Mouse (Mus musculus): Measurements from ENCODE around the gene Oma1. TPM values are rescaled to one million over a fixed set of nuclear protein-coding genes. Genes with fewer than 3 reads are reported as not detected.

Oma1 gene
- 20.3 and 20.7 TPM in 2 replicates for polyA plus RNA-seq (2015; fragmentation: Nextera tagmentation; extraction: Ambion mirVana)

DNA sequence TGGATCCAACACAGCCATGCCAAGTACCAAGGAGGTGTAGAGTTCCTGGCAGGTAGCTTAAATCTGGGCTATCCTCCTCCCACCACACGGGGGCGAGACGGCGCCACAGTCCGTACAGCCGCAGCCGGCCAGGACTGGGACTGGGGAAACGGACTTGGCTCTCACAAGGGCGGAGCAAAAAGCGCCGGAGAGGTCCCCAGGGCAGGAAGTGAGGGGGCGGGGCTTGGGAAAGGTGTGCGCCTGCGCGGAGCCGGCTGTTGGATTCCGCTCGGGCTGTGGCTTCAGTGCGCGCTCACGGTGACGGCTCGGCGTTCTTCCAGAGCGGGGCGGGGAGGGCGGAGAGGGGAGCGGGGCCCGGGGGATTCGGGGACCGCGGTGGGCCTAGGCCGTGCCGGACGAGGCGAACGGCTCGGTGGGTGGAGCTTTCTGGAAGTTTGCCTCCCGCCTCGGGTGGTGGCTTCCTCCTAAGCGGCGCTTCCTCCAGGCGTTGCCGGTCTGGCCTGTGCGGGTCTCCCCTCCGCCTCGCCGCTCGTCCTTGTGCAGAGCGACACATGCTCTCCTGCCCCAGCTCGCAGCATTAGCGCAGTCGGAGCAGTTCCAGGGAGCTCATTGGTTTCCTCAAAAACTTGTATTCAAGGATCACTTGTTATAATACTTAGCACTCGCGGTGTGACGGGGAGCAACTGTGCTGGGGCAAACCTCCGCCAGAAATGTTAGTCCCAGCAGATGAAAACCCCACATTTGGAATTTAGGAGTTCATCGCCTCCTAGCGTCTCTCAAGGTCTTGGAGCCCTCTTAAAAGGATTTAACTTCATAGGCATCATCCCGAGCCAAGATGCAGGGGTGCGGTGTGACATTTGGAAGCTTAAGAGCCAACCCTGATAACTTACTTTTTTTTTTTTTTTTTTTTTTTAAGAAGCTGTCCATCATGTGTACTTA is at the start of gene Oma1:
Gene Oma1, plus strand, starts transcription at position 226 of the 939 bp plus-strand sequence.
- Histone ChIP-seq H3K9ac (replicated peaks; ENCODE audit: low read depth) (peak within 1 kb of the TSS; percentile 59), H3K4me2 (replicated peaks; ENCODE audit: low read depth, low read length) (peak within 1 kb of the TSS; percentile 57), H3K27me3 (replicated peaks; ENCODE audit: insufficient read depth, low read length) (no peaks in the 10 kb centered on the region), H3K9me3 (ENCODE audit: low read length) (no peaks in the 10 kb centered on the region), H3K36me3 (ENCODE audit: insufficient read depth, low read length) (no peaks in the 10 kb centered on the region), H3K4me1 (ENCODE audit: insufficient read depth, low read depth, low read length) (no peaks in the 10 kb centered on the region), H3K4me3 (ENCODE audit: low read depth, low read length) (peak within 1 kb of the TSS; percentile 58), H3K27ac (ENCODE audit: low read length) (peak within 1 kb of the TSS; percentile 98)
- no peak for TF ChIP-seq EP300 (IDR thresholded peaks at IDR 0.05)
- peak; percentile 97 for TF ChIP-seq CTCF (IDR thresholded peaks at IDR 0.05)
- DNase-seq (ENCODE audit: low spot score): peak; percentile 99
- ATAC-seq: peak; percentile 98
- WGBS: under 1% methylated on average over 48 of the region's 61 CpGs

DNA sequence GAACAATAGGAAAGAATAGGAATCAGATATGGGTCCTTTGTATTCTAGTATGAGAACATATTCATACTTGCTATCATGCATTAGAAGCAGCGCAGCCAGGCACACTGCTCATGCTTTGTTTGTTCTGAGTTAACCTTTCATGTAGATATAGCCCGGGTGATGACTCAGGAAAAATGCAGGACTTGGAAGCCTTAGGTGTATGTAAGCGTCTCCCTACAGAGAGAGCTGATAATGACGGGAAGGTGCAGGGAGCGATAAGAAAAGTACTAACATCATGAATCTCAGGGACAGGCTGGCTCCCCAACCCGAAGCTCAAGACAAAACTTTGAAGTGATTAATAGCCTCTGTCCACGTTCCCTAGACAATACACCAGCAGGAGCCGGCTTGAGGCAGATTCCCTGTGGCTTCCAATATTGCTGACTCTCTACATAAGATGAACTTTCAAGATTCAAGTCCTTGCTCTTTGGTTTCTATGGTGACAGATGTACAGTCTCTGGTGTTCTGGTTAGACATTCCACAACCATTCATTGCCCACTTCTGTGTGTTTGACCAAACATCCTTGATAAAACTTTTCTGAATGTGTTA is 49.7 kb upstream of the Oma1 start:
- ATAC-seq: no peak
- Histone ChIP-seq H3K36me3 (ENCODE audit: insufficient read depth, low read length) (no peaks in the 10 kb centered on the region), H3K9me3 (ENCODE audit: low read length) (no peaks in the 10 kb centered on the region), H3K4me2 (replicated peaks; ENCODE audit: low read depth, low read length) (no peak overlapping the region), H3K9ac (replicated peaks; ENCODE audit: low read depth) (no peak overlapping the region), H3K27me3 (replicated peaks; ENCODE audit: insufficient read depth, low read length) (no peaks in the 10 kb centered on the region), H3K4me1 (ENCODE audit: insufficient read depth, low read depth, low read length) (no peaks in the 10 kb centered on the region), H3K27ac (ENCODE audit: low read length) (no peak overlapping the region), H3K4me3 (ENCODE audit: low read depth, low read length) (no peak overlapping the region)
- no peak for TF ChIP-seq CTCF (IDR thresholded peaks at IDR 0.05)
- TF ChIP-seq EP300 (IDR thresholded peaks at IDR 0.05): no peak
- peak; percentile 4 for DNase-seq (ENCODE audit: low spot score)
- WGBS: 12% methylated on average over 8 of the region's 8 CpGs

DNA sequence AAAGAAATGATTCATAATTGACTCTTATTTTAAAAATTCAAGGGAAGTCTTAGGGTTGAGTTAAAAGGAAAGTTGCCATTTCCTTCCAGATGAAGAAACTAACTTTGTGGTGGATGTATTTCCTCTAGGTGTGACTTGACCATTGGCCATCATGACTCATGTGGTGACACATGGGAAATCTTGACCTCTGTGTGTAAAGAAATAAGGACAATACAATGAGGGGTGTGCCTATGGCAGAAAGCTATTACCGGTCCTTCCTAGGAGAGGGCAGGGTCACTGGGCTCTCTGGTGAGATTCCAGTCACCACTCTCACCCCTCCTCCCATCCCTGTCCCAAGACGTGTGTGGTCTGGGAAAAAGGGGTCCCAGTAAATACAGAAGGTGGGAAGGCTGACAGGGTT is 48.4 kb upstream of the Oma1 start:
- no peaks in the 10 kb centered on the region for H3K36me3 ChIP-seq (ENCODE audit: insufficient read depth, low read length)
- H3K9me3 ChIP-seq (ENCODE audit: low read length): no peaks in the 10 kb centered on the region
- TF ChIP-seq EP300 (IDR thresholded peaks at IDR 0.05): peak; percentile 17; the same call in 1 of the 2 replicates
- TF ChIP-seq CTCF (IDR thresholded peaks at IDR 0.05): no peak
- H3K4me2 ChIP-seq (replicated peaks; ENCODE audit: low read depth, low read length): no peak overlapping the region
- H3K27ac ChIP-seq (ENCODE audit: low read length): no peak overlapping the region
- H3K9ac ChIP-seq (replicated peaks; ENCODE audit: low read depth): no peak overlapping the region
- no peaks in the 10 kb centered on the region for H3K4me1 ChIP-seq (ENCODE audit: insufficient read depth, low read depth, low read length)
- H3K4me3 ChIP-seq (ENCODE audit: low read depth, low read length): no peak overlapping the region
- no peaks in the 10 kb centered on the region for H3K27me3 ChIP-seq (replicated peaks; ENCODE audit: insufficient read depth, low read length)
- peak; percentile 38 for DNase-seq (ENCODE audit: low spot score)
- peak; percentile 63 for ATAC-seq
- WGBS: 39% methylated on average over 2 of the region's 2 CpGs

DNA sequence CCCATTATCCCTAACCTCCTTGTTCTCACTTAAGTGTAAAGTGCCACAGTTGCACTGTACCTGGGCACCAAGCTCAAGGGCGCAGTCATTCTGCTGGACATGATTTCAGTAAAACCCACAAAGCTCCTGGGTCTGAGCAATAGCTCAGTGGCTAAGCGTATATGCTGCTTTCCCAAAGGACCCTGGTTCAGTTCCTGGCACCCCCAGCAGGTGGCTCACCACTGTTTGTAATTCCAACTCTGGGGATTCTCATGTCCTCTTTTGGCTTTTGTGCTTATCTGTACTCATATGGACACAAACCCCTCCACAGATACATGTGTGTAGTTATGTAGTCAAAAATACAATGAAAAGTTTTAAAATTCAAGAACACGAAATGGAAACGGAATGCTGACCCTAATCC is 44.3 kb upstream of the Oma1 start:
- no peaks in the 10 kb centered on the region for H3K36me3 ChIP-seq (ENCODE audit: insufficient read depth, low read length)
- no peaks in the 10 kb centered on the region for H3K9me3 ChIP-seq (ENCODE audit: low read length)
- H3K9ac ChIP-seq (replicated peaks; ENCODE audit: low read depth): no peak overlapping the region
- 86% methylated on average over 4 of the region's 4 CpGs for WGBS
- DNase-seq (ENCODE audit: low spot score) (no peak), ATAC-seq (no peak)
- no peak overlapping the region for H3K27ac ChIP-seq (ENCODE audit: low read length)
- no peak overlapping the region for H3K4me2 ChIP-seq (replicated peaks; ENCODE audit: low read depth, low read length)
- H3K4me3 ChIP-seq (ENCODE audit: low read depth, low read length): no peak overlapping the region
- no peaks in the 10 kb centered on the region for H3K4me1 ChIP-seq (ENCODE audit: insufficient read depth, low read depth, low read length)
- TF ChIP-seq CTCF (IDR thresholded peaks at IDR 0.05): peak; percentile 32
- no peak for TF ChIP-seq EP300 (IDR thresholded peaks at IDR 0.05)
- no peaks in the 10 kb centered on the region for H3K27me3 ChIP-seq (replicated peaks; ENCODE audit: insufficient read depth, low read length)

DNA sequence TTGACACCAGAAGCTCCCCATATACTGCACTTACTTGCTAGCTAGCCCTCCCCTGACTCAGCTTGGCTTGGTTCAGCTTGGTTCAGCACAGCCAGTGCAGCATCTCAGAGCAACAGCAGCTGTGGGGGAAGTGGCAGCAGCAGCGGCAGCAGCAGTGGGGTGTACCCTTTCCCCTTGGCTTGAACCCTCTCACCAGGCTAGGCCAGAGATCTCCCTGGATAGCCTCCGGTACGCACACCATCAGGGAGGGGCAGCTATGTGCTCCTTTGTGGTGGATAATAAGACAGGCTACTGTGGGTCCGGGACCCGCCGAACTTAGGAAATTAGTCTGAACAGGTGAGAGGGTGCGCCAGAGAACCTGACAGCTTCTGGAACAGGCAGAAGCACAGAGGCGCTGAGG is 40.6 kb upstream of the Oma1 start:
- 73% methylated on average over 7 of the region's 8 CpGs for WGBS
- H3K9ac ChIP-seq (replicated peaks; ENCODE audit: low read depth): no peak overlapping the region
- ATAC-seq (no peak), DNase-seq (ENCODE audit: low spot score) (no peak)
- H3K4me2 ChIP-seq (replicated peaks; ENCODE audit: low read depth, low read length): no peak overlapping the region
- H3K4me3 ChIP-seq (ENCODE audit: low read depth, low read length): no peak overlapping the region
- H3K27me3 ChIP-seq (replicated peaks; ENCODE audit: insufficient read depth, low read length): no peaks in the 10 kb centered on the region
- no peak overlapping the region for H3K27ac ChIP-seq (ENCODE audit: low read length)
- H3K4me1 ChIP-seq (ENCODE audit: insufficient read depth, low read depth, low read length): no peaks in the 10 kb centered on the region
- H3K9me3 ChIP-seq (ENCODE audit: low read length): no peaks in the 10 kb centered on the region
- TF ChIP-seq EP300 (IDR thresholded peaks at IDR 0.05) (no peak), CTCF (IDR thresholded peaks at IDR 0.05) (no peak)
- H3K36me3 ChIP-seq (ENCODE audit: insufficient read depth, low read length): no peaks in the 10 kb centered on the region

DNA sequence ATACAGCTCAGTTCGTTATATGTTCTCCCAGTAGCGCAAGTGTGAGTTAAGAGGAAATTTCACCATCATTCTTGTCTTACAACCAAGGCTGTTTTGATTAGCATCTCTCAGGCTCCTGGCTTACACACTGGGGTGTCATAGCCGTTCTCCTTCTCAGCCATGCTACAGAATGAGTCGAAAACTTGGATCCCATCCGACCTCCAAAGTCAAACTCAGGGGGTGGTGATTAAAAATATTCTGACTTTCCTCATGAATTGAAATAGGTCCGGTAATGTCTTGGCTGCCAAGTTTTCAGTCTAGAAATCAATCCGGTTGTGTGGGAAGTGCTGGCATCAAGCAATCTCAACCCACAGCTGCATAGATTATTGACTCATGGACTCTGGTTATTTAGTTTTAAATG is 25.3 kb upstream of the Oma1 start:
- no peaks in the 10 kb centered on the region for H3K9me3 ChIP-seq (ENCODE audit: low read length)
- WGBS: 77% methylated on average over 7 of the region's 7 CpGs
- no peak for DNase-seq (ENCODE audit: low spot score)

More for the DNA sequence above, 25.3 kb upstream of the Oma1 start:
- H3K36me3 ChIP-seq (ENCODE audit: insufficient read depth, low read length): no peaks in the 10 kb centered on the region
- no peaks in the 10 kb centered on the region for H3K4me1 ChIP-seq (ENCODE audit: insufficient read depth, low read depth, low read length)
- no peaks in the 10 kb centered on the region for H3K27me3 ChIP-seq (replicated peaks; ENCODE audit: insufficient read depth, low read length)
- no peak overlapping the region for H3K4me3 ChIP-seq (ENCODE audit: low read depth, low read length)
- no peak overlapping the region for H3K9ac ChIP-seq (replicated peaks; ENCODE audit: low read depth)
- H3K27ac ChIP-seq (ENCODE audit: low read length): no peak overlapping the region
- ATAC-seq: no peak
- TF ChIP-seq EP300 (IDR thresholded peaks at IDR 0.05): no peak
- no peak for TF ChIP-seq CTCF (IDR thresholded peaks at IDR 0.05)
- no peak overlapping the region for H3K4me2 ChIP-seq (replicated peaks; ENCODE audit: low read depth, low read length)
